ENCODE assay signal across 22 mouse cellular contexts in genomic region chr5:136923751-136924478, GRCm38 (mm10). TPM values are rescaled to one million over a fixed set of nuclear protein-coding genes. Genes with fewer than 3 reads are reported as not detected.
DNase-seq lines count a peak whose midpoint lies in the region; ATAC-seq and TF ChIP-seq lines count a peak whose summit lies in the region.
"Had no signal": no experiment of that assay in that cellular context is flagged by ENCODE, and none has a peak within 500 bp of the region (broad histone marks: within the 10 kb centered on the region; RNA-seq: fewer than 3 reads in every experiment).

No protein-coding gene starts in this region.

- no peak overlapping the region for H3K4me2 ChIP-seq in kidney, embryonic 15.5 days
- H3K4me2 ChIP-seq in midbrain, embryonic 11.5 days: no peak overlapping the region
- no peak overlapping the region for H3K4me2 ChIP-seq in midbrain, embryonic 16.5 days (ENCODE audit: low read length)
- no peak overlapping the region for H3K4me2 ChIP-seq in liver, postnatal 0 days (ENCODE audit: low read depth, low read length)
- H3K4me2 ChIP-seq: embryonic facial prominence, embryonic 12.5 days; forebrain, embryonic 12.5 days; limb, embryonic 13.5 days; liver, embryonic 15.5 days; midbrain, embryonic 13.5 days; neural tube, embryonic 12.5 days had no signal

- H3K9ac ChIP-seq in kidney, embryonic 15.5 days: no peak overlapping the region
- H3K9ac ChIP-seq in midbrain, embryonic 11.5 days (ENCODE audit: low read length): no peak overlapping the region
- no peak overlapping the region for H3K9ac ChIP-seq in midbrain, embryonic 16.5 days (ENCODE audit: low read depth, low read length)
- H3K9ac ChIP-seq in liver, postnatal 0 days (replicated peaks): no peak overlapping the region
- H3K9ac ChIP-seq: embryonic facial prominence, embryonic 12.5 days; forebrain, embryonic 12.5 days; limb, embryonic 13.5 days; liver, embryonic 15.5 days; midbrain, embryonic 13.5 days; neural tube, embryonic 12.5 days had no signal

- no peaks in the 10 kb centered on the region for H3K9me3 ChIP-seq in kidney, embryonic 15.5 days (replicated peaks)
- H3K9me3 ChIP-seq in midbrain, embryonic 11.5 days (ENCODE audit: control insufficient read depth, low read length): no peaks in the 10 kb centered on the region
- no peaks in the 10 kb centered on the region for H3K9me3 ChIP-seq in midbrain, embryonic 16.5 days (replicated peaks; ENCODE audit: control insufficient read depth, low read length, poor library complexity, severe bottlenecking)
- H3K9me3 ChIP-seq in liver, postnatal 0 days (ENCODE audit: low read length): no peaks in the 10 kb centered on the region
- H3K9me3 ChIP-seq: embryonic facial prominence, embryonic 12.5 days; forebrain, embryonic 12.5 days; limb, embryonic 13.5 days; liver, embryonic 15.5 days; midbrain, embryonic 13.5 days; neural tube, embryonic 12.5 days had no signal

- peak; percentile 16 for DNase-seq in kidney, postnatal 14 days
- DNase-seq in midbrain, embryonic 11.5 days (ENCODE audit: low spot score, missing footprints): peak; percentile 33
- DNase-seq in liver, postnatal 0 days: peak; percentile 18
- DNase-seq in lung, postnatal 10 days: no peak
- no peak for DNase-seq in cerebellum, adult 11 months
- DNase-seq: adrenal gland, adult 8-10 months; cerebellum, adult 18-20 months; cerebellum, postnatal 14 days; gastrocnemius, postnatal 36 days; lung, postnatal 14 days; right cerebral cortex, postnatal 14 days; thymus, adult 2 months had no signal

- H3K36me3 ChIP-seq in kidney, embryonic 15.5 days: peaks cover 13% of the 10 kb centered on the region; the same call in 1 of the 2 replicates
- H3K36me3 ChIP-seq in midbrain, embryonic 11.5 days (ENCODE audit: control insufficient read depth, insufficient read depth, low read length): no peaks in the 10 kb centered on the region; the same call in 1 of the 2 replicates
- 0 out of 2 replicates have a peak, but pooled peaks cover 3% of the 10 kb centered on the region for H3K36me3 ChIP-seq in midbrain, embryonic 16.5 days (ENCODE audit: control insufficient read depth, insufficient read depth, low read length)
- no peaks in the 10 kb centered on the region for H3K36me3 ChIP-seq in liver, postnatal 0 days (replicated peaks; ENCODE audit: insufficient read depth, low read length)
- H3K36me3 ChIP-seq: forebrain, embryonic 12.5 days; liver, embryonic 15.5 days; neural tube, embryonic 12.5 days had no signal

- H3K27ac ChIP-seq in kidney, embryonic 15.5 days: no peak overlapping the region
- H3K27ac ChIP-seq in midbrain, embryonic 11.5 days (ENCODE audit: low read depth, low read length): no peak overlapping the region
- H3K27ac ChIP-seq in midbrain, embryonic 16.5 days (ENCODE audit: low read length): no peak overlapping the region
- no peak overlapping the region for H3K27ac ChIP-seq in liver, postnatal 0 days (ENCODE audit: low read depth)
- H3K27ac ChIP-seq: embryonic facial prominence, embryonic 12.5 days; forebrain, embryonic 12.5 days; hindbrain, postnatal 0 days; kidney, postnatal 0 days; limb, embryonic 13.5 days; liver, embryonic 15.5 days; midbrain, embryonic 13.5 days; neural tube, embryonic 12.5 days had no signal

- ATAC-seq in kidney, embryonic 15.5 days (replicated peaks; ENCODE audit: low FRiP score): no peak
- ATAC-seq in midbrain, embryonic 11.5 days (ENCODE audit: low FRiP score): no peak
- no peak for ATAC-seq in midbrain, embryonic 16.5 days
- no peak; the same call in 1 of the 2 replicates for ATAC-seq in liver, postnatal 0 days
- ATAC-seq: hindbrain, postnatal 0 days; midbrain, embryonic 13.5 days had no signal

- H3K4me1 ChIP-seq in kidney, embryonic 15.5 days: peaks cover 7% of the 10 kb centered on the region
- peaks cover 5% of the 10 kb centered on the region for H3K4me1 ChIP-seq in midbrain, embryonic 11.5 days (ENCODE audit: control insufficient read depth, insufficient read depth, low read length)
- H3K4me1 ChIP-seq in midbrain, embryonic 16.5 days (ENCODE audit: control insufficient read depth, insufficient read depth, low read length): peaks cover 6% of the 10 kb centered on the region; the same call in 1 of the 2 replicates
- H3K4me1 ChIP-seq in liver, postnatal 0 days (ENCODE audit: insufficient read depth): peaks cover 7% of the 10 kb centered on the region

- WGBS in kidney, embryonic 15.5 days: 72% methylated on average over 7 of the region's 7 CpGs
- WGBS in midbrain, embryonic 11.5 days: 75% methylated on average over 7 of the region's 7 CpGs
- 84% methylated on average over 7 of the region's 7 CpGs for WGBS in midbrain, embryonic 16.5 days
- 55% methylated on average over 7 of the region's 7 CpGs for WGBS in liver, postnatal 0 days (ENCODE audit: insufficient replicate concordance)

- no peak for TF ChIP-seq CTCF in liver, postnatal 0 days (IDR thresholded peaks at IDR 0.05; ENCODE audit: low read depth)

- no peaks in the 10 kb centered on the region for H3K27me3 ChIP-seq in kidney, embryonic 15.5 days
- H3K27me3 ChIP-seq in midbrain, embryonic 11.5 days (ENCODE audit: control insufficient read depth, insufficient read depth, low read length): no peaks in the 10 kb centered on the region
- H3K27me3 ChIP-seq in midbrain, embryonic 16.5 days (ENCODE audit: control insufficient read depth, insufficient read depth, low read depth, low read length): no peaks in the 10 kb centered on the region
- no peaks in the 10 kb centered on the region for H3K27me3 ChIP-seq in liver, postnatal 0 days (ENCODE audit: insufficient read depth, low read length)
- H3K27me3 ChIP-seq: embryonic facial prominence, embryonic 12.5 days; forebrain, embryonic 12.5 days; limb, embryonic 13.5 days; liver, embryonic 15.5 days; midbrain, embryonic 13.5 days; neural tube, embryonic 12.5 days had no signal

- H3K4me3 ChIP-seq in kidney, embryonic 15.5 days (replicated peaks): no peak overlapping the region
- no peak overlapping the region for H3K4me3 ChIP-seq in midbrain, embryonic 11.5 days (ENCODE audit: low read depth, low read length)
- no peak overlapping the region for H3K4me3 ChIP-seq in midbrain, embryonic 16.5 days (ENCODE audit: low read depth, low read length)
- H3K4me3 ChIP-seq in liver, postnatal 0 days (ENCODE audit: low read depth, low read length): no peak overlapping the region
- H3K4me3 ChIP-seq: embryonic facial prominence, embryonic 12.5 days; forebrain, embryonic 12.5 days; limb, embryonic 13.5 days; liver, embryonic 15.5 days; midbrain, embryonic 13.5 days; neural tube, embryonic 12.5 days had no signal

- TF ChIP-seq EP300 in liver, postnatal 0 days (IDR thresholded peaks at IDR 0.05; ENCODE audit: low read depth): no peak

RNA-seq across cellular contexts. Expression of gene Ift22, which starts 16.0 kb away (rescaled TPM):
- polyA plus RNA-seq in kidney, embryonic 15.5 days (2015; fragmentation: Nextera tagmentation; extraction: Ambion mirVana): 74.0 and 78.8 TPM in 2 replicates
- polyA plus RNA-seq in midbrain, embryonic 11.5 days (2014; fragmentation: Nextera tagmentation; extraction: Ambion mirVana): 111 and 114 TPM in 2 replicates
- 133 and 134 TPM in 2 replicates for polyA plus RNA-seq in midbrain, embryonic 16.5 days (2015; fragmentation: Nextera tagmentation; extraction: Ambion mirVana)
- 9.8 and 11.5 TPM in 2 replicates for polyA plus RNA-seq in liver, postnatal 0 days (2015; fragmentation: Nextera tagmentation; extraction: Ambion mirVana)

RNA-seq across cellular contexts. Expression of gene Fis1, which starts 29.2 kb away (rescaled TPM):
- polyA plus RNA-seq in kidney, embryonic 15.5 days (2015; fragmentation: Nextera tagmentation; extraction: Ambion mirVana): 284 and 294 TPM in 2 replicates
- polyA plus RNA-seq in midbrain, embryonic 11.5 days (2014; fragmentation: Nextera tagmentation; extraction: Ambion mirVana): 320 and 332 TPM in 2 replicates
- 346 and 355 TPM in 2 replicates for polyA plus RNA-seq in midbrain, embryonic 16.5 days (2015; fragmentation: Nextera tagmentation; extraction: Ambion mirVana)
- 173 and 176 TPM in 2 replicates for polyA plus RNA-seq in liver, postnatal 0 days (2015; fragmentation: Nextera tagmentation; extraction: Ambion mirVana)

RNA-seq across cellular contexts. Expression of gene Col26a1, which starts 40.9 kb away (rescaled TPM):
- polyA plus RNA-seq in kidney, embryonic 15.5 days (2015; fragmentation: Nextera tagmentation; extraction: Ambion mirVana): 51.1 and 62.5 TPM in 2 replicates
- 18.8 and 21.9 TPM in 2 replicates for polyA plus RNA-seq in midbrain, embryonic 11.5 days (2014; fragmentation: Nextera tagmentation; extraction: Ambion mirVana)
- polyA plus RNA-seq in midbrain, embryonic 16.5 days (2015; fragmentation: Nextera tagmentation; extraction: Ambion mirVana): 22.1 and 24.4 TPM in 2 replicates
- polyA plus RNA-seq in liver, postnatal 0 days (2015; fragmentation: Nextera tagmentation; extraction: Ambion mirVana): 0.12 TPM in 1 of 2 replicates, not detected in the other

RNA-seq across cellular contexts. Expression of gene Cldn15, which starts 42.5 kb away (rescaled TPM):
- polyA plus RNA-seq in kidney, embryonic 15.5 days (2015; fragmentation: Nextera tagmentation; extraction: Ambion mirVana): 3.0 and 4.1 TPM in 2 replicates
- polyA plus RNA-seq in midbrain, embryonic 11.5 days (2014; fragmentation: Nextera tagmentation; extraction: Ambion mirVana): 0.22 and 0.26 TPM in 2 replicates
- 0.15 and 0.30 TPM in 2 replicates for polyA plus RNA-seq in midbrain, embryonic 16.5 days (2015; fragmentation: Nextera tagmentation; extraction: Ambion mirVana)
- 6.7 and 7.0 TPM in 2 replicates for polyA plus RNA-seq in liver, postnatal 0 days (2015; fragmentation: Nextera tagmentation; extraction: Ambion mirVana)

Comparison
In these comparisons a context has a peak if more than half of its experiments do, and no peak if none do; other contexts are left out.
1. DNase-seq: peak in kidney, postnatal 14 days (single experiment), midbrain, embryonic 11.5 days (single experiment) and liver, postnatal 0 days (single experiment); none in lung, postnatal 10 days (single experiment) and cerebellum, adult 11 months (single experiment).
2. RNA of gene Col26a1, which starts 40.9 kb away (polyA plus RNA-seq): 51.1 to 62.5 TPM in kidney, embryonic 15.5 days, 22.1 to 24.4 TPM in midbrain, embryonic 16.5 days and 18.8 to 21.9 TPM in midbrain, embryonic 11.5 days; 0.12 TPM in liver, postnatal 0 days; every median in the first group is over 10 times any median in the second.